Mouse (Mus musculus) midbrain, postnatal 0 days (tissue): ENCODE results near the gene Lect2. TPM values are rescaled to one million over a fixed set of nuclear protein-coding genes. Genes with fewer than 3 reads are reported as not detected.
A peak's percentile ranks its signal among the peaks of the same experiment; 100 is the strongest.

Experiments
- ATAC-seq: fragments of 200-750 bp; cut with Nextera tagmentation; 2 replicates; pipeline ENCODE4 v1.8.0; 2017; ENCODE audit warnings: moderate number of reproducible peaks, mild to moderate bottlenecking, moderate TSS enrichment, moderate library complexity; ENCODE audit not compliant: low FRiP score
- DNase-seq: peaks from one replicate; pipeline ENCODE4 v3.0.0-alpha.2; 2015; ENCODE audit warnings: low spot score
- H3K27ac ChIP-seq: fragments of 300-500 bp; sonication (generic); 2 replicates; pipeline ENCODE4 v1.5.1; 2014; ENCODE audit warnings: low read depth, mild to moderate bottlenecking, low read length, mixed read lengths
- H3K27me3 ChIP-seq: fragments of 300-500 bp; sonication (generic); 2 replicates; pipeline ENCODE4 v1.6.1; 2014; ENCODE audit warnings: low read length, control low read depth, mixed read lengths; ENCODE audit not compliant: insufficient read depth
- H3K36me3 ChIP-seq: fragments of 300-500 bp; sonication (generic); 2 replicates; pipeline ENCODE4 v1.6.1; 2014; ENCODE audit warnings: low read length, control low read depth, mixed read lengths; ENCODE audit not compliant: insufficient read depth
- H3K4me1 ChIP-seq: fragments of 300-500 bp; sonication (generic); 2 replicates; pipeline ENCODE4 v1.6.1; 2014; ENCODE audit warnings: mild to moderate bottlenecking, control low read depth, antibody characterized with exemption, low read length, mixed read lengths; ENCODE audit not compliant: insufficient read depth
- H3K4me2 ChIP-seq: fragments of 300-500 bp; sonication (generic); 2 replicates; pipeline ENCODE4 v1.6.1; 2014; ENCODE audit warnings: low read depth, mild to moderate bottlenecking, low read length, mixed read lengths; ENCODE audit not compliant: poor library complexity, severe bottlenecking
- H3K4me3 ChIP-seq: fragments of 300-500 bp; sonication (generic); 2 replicates; pipeline ENCODE4 v1.5.1; 2014; ENCODE audit warnings: low read depth, mild to moderate bottlenecking, low read length, moderate library complexity
- H3K9ac ChIP-seq: fragments of 300-500 bp; sonication (generic); replicated peaks from 2 replicates; pipeline ENCODE4 v1.6.1; 2014; ENCODE audit warnings: mild to moderate bottlenecking, low read length, moderate library complexity, mixed read lengths; ENCODE audit not compliant: poor library complexity, severe bottlenecking
- H3K9me3 ChIP-seq: fragments of 300-500 bp; sonication (generic); 2 replicates; pipeline ENCODE4 v1.6.1; 2016; ENCODE audit warnings: low read length, control low read depth
- CTCF ChIP-seq: IDR thresholded peaks from 2 replicates; pipeline ENCODE4 v1.5.1; 2016; ENCODE audit warnings: antibody characterized with exemption, mild to moderate bottlenecking
- WGBS: fragments of 180-500 bp; shearing (Covaris S2); extraction: QIAGEN DNeasy Blood & Tissue Kit; methylation state at CpG from one replicate; pipeline ENCODE4 v1.1.7; 2014; 5-methylcytosine and 5-hydroxymethylcytosine counted together
- polyA plus RNA-seq: library from polyadenylated mRNA; unstranded; fragments of >200 nt; fragmentation: Nextera tagmentation; extraction: Ambion mirVana; gene quantifications from 2 replicates; pipeline ENCODE4 v1.2.1, GENCODE M21; 2015
- total RNA-seq: library from RNA; depleted of rRNA; stranded (reverse); fragments of >200 nt; gene quantifications from 2 replicates; pipeline ENCODE4 v1.2.3, GENCODE M21; 2014

The Lect2 gene
- total and polyA plus RNA-seq, 2 experiments from 2014 or later, result not detected

GRCm38 (mm10) chr13:56581512-56581911, 33.2 kb upstream of the Lect2 start:
- H3K27me3 ChIP-seq, result no peaks in the 10 kb centered on the region
- no peak for TF ChIP-seq CTCF
- ATAC-seq, result no peak
- H3K9me3 ChIP-seq, result no peaks in the 10 kb centered on the region
- no peak overlapping the region for H3K4me2 ChIP-seq
- no peak overlapping the region for H3K27ac ChIP-seq
- 5% methylated on average over 3 of the region's 3 CpGs for WGBS
- no peak overlapping the region for H3K9ac ChIP-seq
- no peak overlapping the region for H3K4me3 ChIP-seq
- DNase-seq, result peak; percentile 35
- no peaks in the 10 kb centered on the region for H3K36me3 ChIP-seq
- no peaks in the 10 kb centered on the region; the same call in 1 of the 2 replicates for H3K4me1 ChIP-seq

GRCm38 (mm10) chr13:56580450-56580849, 32.1 kb upstream of the Lect2 start:
- WGBS, result 79% methylated on average over 5 of the region's 5 CpGs
- H3K4me2 ChIP-seq, result no peak overlapping the region
- no peak overlapping the region for H3K27ac ChIP-seq
- ATAC-seq, result no peak
- H3K4me3 ChIP-seq, result no peak overlapping the region
- no peak overlapping the region for H3K9ac ChIP-seq
- H3K36me3 ChIP-seq, result no peaks in the 10 kb centered on the region
- no peaks in the 10 kb centered on the region; the same call in 1 of the 2 replicates for H3K4me1 ChIP-seq
- DNase-seq, result no peak
- no peaks in the 10 kb centered on the region for H3K9me3 ChIP-seq
- no peak for TF ChIP-seq CTCF
- no peaks in the 10 kb centered on the region for H3K27me3 ChIP-seq

GRCm38 (mm10) chr13:56578097-56578496, 29.8 kb upstream of the Lect2 start:
- Histone ChIP-seq H3K9ac (no peak overlapping the region), H3K4me3 (no peak overlapping the region), H3K4me2 (no peak overlapping the region), H3K36me3 (no peaks in the 10 kb centered on the region), H3K27me3 (no peaks in the 10 kb centered on the region), H3K4me1 (no peaks in the 10 kb centered on the region; the same call in 1 of the 2 replicates), H3K9me3 (no peaks in the 10 kb centered on the region), H3K27ac (no peak overlapping the region)
- DNase-seq (no peak), ATAC-seq (no peak)
- WGBS, result 90% methylated on average over 5 of the region's 5 CpGs
- TF ChIP-seq CTCF, result no peak

- Histone ChIP-seq H3K4me3 (no peak overlapping the region), H3K36me3 (no peaks in the 10 kb centered on the region), H3K27ac (no peak overlapping the region), H3K27me3 (no peaks in the 10 kb centered on the region), H3K9me3 (no peaks in the 10 kb centered on the region), H3K4me2 (no peak overlapping the region), H3K4me1 (no peaks in the 10 kb centered on the region), H3K9ac (no peak overlapping the region)
- peak; percentile 34 for DNase-seq
- no peak for ATAC-seq
- WGBS, result 64% methylated on average over 12 of the region's 12 CpGs
- peak; percentile 72 for TF ChIP-seq CTCF
Measured at GRCm38 (mm10) chr13:56575701-56576321, 27.5 kb upstream of the Lect2 start.

- TF ChIP-seq CTCF, result no peak
- Histone ChIP-seq H3K27ac (no peak overlapping the region), H3K27me3 (no peaks in the 10 kb centered on the region), H3K9ac (no peak overlapping the region), H3K4me1 (no peaks in the 10 kb centered on the region), H3K4me3 (no peak overlapping the region), H3K36me3 (no peaks in the 10 kb centered on the region), H3K9me3 (no peaks in the 10 kb centered on the region), H3K4me2 (no peak overlapping the region)
- WGBS, result 82% methylated on average over 4 of the region's 4 CpGs
- DNase-seq, result no peak
- no peak for ATAC-seq
Measured at GRCm38 (mm10) chr13:56575074-56575473, 26.8 kb upstream of the Lect2 start.

GRCm38 (mm10) chr13:56571645-56572044, 23.3 kb upstream of the Lect2 start:
- Histone ChIP-seq H3K36me3 (no peaks in the 10 kb centered on the region), H3K9ac (no peak overlapping the region), H3K27me3 (no peaks in the 10 kb centered on the region), H3K27ac (no peak overlapping the region), H3K4me1 (no peaks in the 10 kb centered on the region), H3K9me3 (no peaks in the 10 kb centered on the region), H3K4me3 (no peak overlapping the region), H3K4me2 (no peak overlapping the region)
- ATAC-seq, result no peak
- TF ChIP-seq CTCF, result no peak
- DNase-seq, result no peak
- 95% methylated on average over 8 of the region's 8 CpGs for WGBS
